Mouse (Mus musculus) stomach, postnatal 0 days (tissue): Measurements from ENCODE around the gene Cd151. TPM values are rescaled to one million over a fixed set of nuclear protein-coding genes. Genes with fewer than 3 reads are reported as not detected.

Source experiments
- ATAC-seq: fragments of 200-750 bp; cut with Nextera tagmentation; 2 replicates; pipeline ENCODE4 v1.8.0; 2017; ENCODE audit not compliant: low FRiP score, low TSS enrichment
- DNase-seq: peaks from one replicate; pipeline ENCODE4 v3.0.0-alpha.2; 2016; ENCODE audit warnings: low spot score
- H3K27ac ChIP-seq: fragments of 300-500 bp; sonication (generic); replicated peaks from 2 replicates; pipeline ENCODE4 v1.5.1; 2014; ENCODE audit warnings: mild to moderate bottlenecking, control low read depth
- H3K27me3 ChIP-seq: fragments of 300-500 bp; sonication (generic); 2 replicates; pipeline ENCODE4 v1.6.1; 2014; ENCODE audit warnings: low read length; ENCODE audit not compliant: control insufficient read depth, insufficient read depth
- H3K36me3 ChIP-seq: fragments of 300-500 bp; sonication (generic); 2 replicates; pipeline ENCODE4 v1.6.1; 2014; ENCODE audit warnings: low read length, mixed read lengths; ENCODE audit not compliant: control insufficient read depth, insufficient read depth
- H3K4me1 ChIP-seq: fragments of 300-500 bp; sonication (generic); replicated peaks from 2 replicates; pipeline ENCODE4 v1.6.1; 2014; ENCODE audit warnings: antibody characterized with exemption; ENCODE audit not compliant: control insufficient read depth, insufficient read depth
- H3K4me2 ChIP-seq: fragments of 300-500 bp; sonication (generic); replicated peaks from 2 replicates; pipeline ENCODE4 v1.6.1; 2014; ENCODE audit warnings: low read depth, mild to moderate bottlenecking, control low read depth, moderate library complexity
- H3K4me3 ChIP-seq: fragments of 300-500 bp; sonication (generic); 2 replicates; pipeline ENCODE4 v1.5.1; 2014; ENCODE audit warnings: low read depth, low read length, control low read depth
- H3K9ac ChIP-seq: fragments of 300-500 bp; sonication (generic); 2 replicates; pipeline ENCODE4 v1.6.1; 2014; ENCODE audit warnings: mild to moderate bottlenecking, low read length, control low read depth, mixed read lengths
- H3K9me3 ChIP-seq: fragments of 300-500 bp; sonication (generic); 2 replicates; pipeline ENCODE4 v1.6.1; 2016; ENCODE audit warnings: low read length; ENCODE audit not compliant: control insufficient read depth
- CTCF ChIP-seq: IDR thresholded peaks from 2 replicates; pipeline ENCODE4 v1.5.1; 2016; ENCODE audit warnings: antibody characterized with exemption, low read depth, mild to moderate bottlenecking, moderate library complexity
- EP300 ChIP-seq: optimal IDR thresholded peaks from 2 replicates; pipeline ENCODE3; 2016; ENCODE audit warnings: antibody characterized with exemption
- WGBS: fragments of 180-500 bp; shearing (Covaris S2); extraction: QIAGEN DNeasy Blood & Tissue Kit; methylation state at CpG from one replicate; pipeline ENCODE4 v1.1.7; 2014; 5-methylcytosine and 5-hydroxymethylcytosine counted together
- polyA plus RNA-seq: library from polyadenylated mRNA; unstranded; fragments of >200 nt; fragmentation: Nextera tagmentation; extraction: Ambion mirVana; gene quantifications from 2 replicates; pipeline ENCODE4 v1.2.1, GENCODE M21; 2015

The Cd151 gene
- polyA plus RNA-seq, 1 experiment from 2014 or later = 22.6 TPM

- Histone ChIP-seq H3K36me3 (peaks cover 11% of the 10 kb centered on the region; the same call in 1 of the 2 replicates), H3K27me3 (no peaks in the 10 kb centered on the region), H3K27ac (no peak overlapping the region), H3K9ac (no peak overlapping the region), H3K9me3 (no peaks in the 10 kb centered on the region), H3K4me2 (no peak overlapping the region), H3K4me3 (no peak overlapping the region), H3K4me1 (peaks cover 2% of the 10 kb centered on the region; the same call in 1 of the 2 replicates)
- WGBS = 93% methylated on average over 19 of the region's 19 CpGs
- no peak for DNase-seq
- TF ChIP-seq CTCF (no peak), EP300 (no peak)
- no peak for ATAC-seq
Observed at GRCm38 (mm10) chr7:141431434-141432185, 35.6 kb upstream of the Cd151 start.

DNA sequence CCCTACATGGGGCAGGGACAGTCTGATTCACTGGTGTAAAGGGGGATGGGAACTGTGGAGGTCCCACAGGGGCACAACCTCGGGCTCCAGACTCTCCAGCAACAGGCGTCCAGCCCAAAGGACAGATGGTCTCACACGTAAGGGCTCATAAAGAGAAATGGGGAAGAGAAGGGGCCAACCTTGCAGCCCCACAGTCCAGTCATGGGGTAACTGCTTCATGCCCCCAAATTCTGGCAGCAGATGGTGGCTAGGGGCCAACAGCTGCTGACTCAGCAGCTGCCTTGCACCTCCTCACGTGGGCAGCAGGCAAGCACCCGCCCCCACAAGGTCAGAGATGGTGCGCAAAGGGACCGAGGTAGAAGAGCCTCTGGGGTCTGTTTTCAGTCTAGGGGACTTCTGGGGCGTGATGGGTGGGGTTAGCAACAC, 35.0 kb upstream of the Cd151 start:
- Histone ChIP-seq H3K4me2 (no peak overlapping the region), H3K9me3 (no peaks in the 10 kb centered on the region), H3K4me1 (peaks cover 5% of the 10 kb centered on the region; the same call in 1 of the 2 replicates), H3K4me3 (no peak overlapping the region), H3K9ac (no peak overlapping the region), H3K27ac (no peak overlapping the region), H3K27me3 (no peaks in the 10 kb centered on the region), H3K36me3 (peaks cover 11% of the 10 kb centered on the region; the same call in 1 of the 2 replicates)
- ATAC-seq (no peak), DNase-seq (no peak)
- TF ChIP-seq CTCF (no peak), EP300 (no peak)
- WGBS = 83% methylated on average over 8 of the region's 8 CpGs

- DNase-seq (no peak), ATAC-seq (no peak)
- WGBS = 65% methylated on average over 6 of the region's 6 CpGs
- no peaks in the 10 kb centered on the region for H3K27me3 ChIP-seq
- H3K4me3 ChIP-seq = no peak overlapping the region
- TF ChIP-seq CTCF = no peak
- TF ChIP-seq EP300 = no peak
- no peaks in the 10 kb centered on the region for H3K9me3 ChIP-seq
- peaks cover 5% of the 10 kb centered on the region; the same call in 1 of the 2 replicates for H3K4me1 ChIP-seq
- H3K9ac ChIP-seq = no peak overlapping the region
- H3K4me2 ChIP-seq = no peak overlapping the region
- peak overlapping the region; percentile 30; the same call in 1 of the 2 replicates for H3K27ac ChIP-seq
- H3K36me3 ChIP-seq = peaks cover 11% of the 10 kb centered on the region; the same call in 1 of the 2 replicates
Observed at GRCm38 (mm10) chr7:141432741-141433516, 34.3 kb upstream of the Cd151 start.

GRCm38 (mm10) chr7:141433517-141434400, 33.4 kb upstream of the Cd151 start:
- Histone ChIP-seq H3K9ac (peak overlapping the region; percentile 54), H3K27me3 (no peaks in the 10 kb centered on the region), H3K4me2 (peak overlapping the region; percentile 71), H3K4me3 (peak overlapping the region; percentile 46), H3K36me3 (peaks cover 11% of the 10 kb centered on the region; the same call in 1 of the 2 replicates), H3K4me1 (peaks cover 5% of the 10 kb centered on the region; the same call in 1 of the 2 replicates), H3K9me3 (no peaks in the 10 kb centered on the region), H3K27ac (no peak overlapping the region)
- no peak for ATAC-seq
- DNase-seq = no peak
- 73% methylated on average over 15 of the region's 15 CpGs for WGBS
- TF ChIP-seq CTCF (no peak), EP300 (no peak)

GRCm38 (mm10) chr7:141434464-141434863, 32.7 kb upstream of the Cd151 start:
- Histone ChIP-seq H3K9me3 (no peaks in the 10 kb centered on the region), H3K4me3 (peak overlapping the region; percentile 46), H3K27me3 (no peaks in the 10 kb centered on the region), H3K4me1 (peaks cover 5% of the 10 kb centered on the region; the same call in 1 of the 2 replicates), H3K27ac (peak overlapping the region; percentile 58; the same call in 1 of the 2 replicates), H3K9ac (peak overlapping the region; percentile 55), H3K36me3 (peaks cover 11% of the 10 kb centered on the region; the same call in 1 of the 2 replicates), H3K4me2 (peak overlapping the region; percentile 71)
- WGBS = 11% methylated on average over 8 of the region's 8 CpGs
- DNase-seq (peak; percentile 47), ATAC-seq (no peak)
- no peak for TF ChIP-seq CTCF
